In genomic region chr13:81767038-81767659, GRCm38 (mm10) we compare ENCODE assay signal across 7 mouse cellular contexts. TPM values are rescaled to one million over a fixed set of nuclear protein-coding genes. Genes with fewer than 3 reads are reported as not detected.
A peak's percentile ranks its signal among the peaks of the same experiment; 100 is the strongest.
DNase-seq lines count a peak whose midpoint lies in the region; ATAC-seq lines count a peak whose summit lies in the region.

No protein-coding gene starts in this region.

- peak; percentile 88 for ATAC-seq in CD4-positive, CD25-positive, alpha-beta regulatory T cell, adult 4 months

- DNase-seq in NIH3T3 (ENCODE audit: low read depth) = peak; percentile 65
- DNase-seq in cerebellum, postnatal 14 days = peak; percentile 87 to 93
- peak; percentile 15 to 18 for DNase-seq in gastrocnemius, adult 8-10 months (ENCODE audit: low spot score in 2 of 2)
- DNase-seq in layer of hippocampus, adult 18-20 months (ENCODE audit: low spot score in 2 of 2) = peak; percentile 69 to 91
- DNase-seq in lung, postnatal 4 days = peak; percentile 36 to 59
- peak; percentile 90 to 94 for DNase-seq in right cerebral cortex, postnatal 10 days (ENCODE audit: low spot score in 2 of 2)

RNA-seq across cellular contexts. Expression of gene Cetn3, which starts 15.7 kb away (rescaled TPM):
- polyA plus RNA-seq in CD4-positive, CD25-positive, alpha-beta regulatory T cell, adult 4 months (2017; shearing (Covaris generic)) = 100 to 1,000 TPM; 178 to 181 TPM
- 10 to 100 TPM; 15.6 to 20.6 (median 18.8) TPM for total RNA-seq in gastrocnemius, adult 8-10 months (2022)
- 10 to 100 TPM; 92.6 to 99.7 TPM for total RNA-seq in layer of hippocampus, adult 18-20 months (2021)

RNA-seq across cellular contexts. Expression of gene Mblac2, which starts 56.0 kb away (rescaled TPM):
- 10 to 100 TPM in 1 of 2 experiments, 1 to 10 TPM in 1; 9.6 to 14.8 TPM for polyA plus RNA-seq in CD4-positive, CD25-positive, alpha-beta regulatory T cell, adult 4 months (2017; shearing (Covaris generic))
- total RNA-seq in gastrocnemius, adult 8-10 months (2022) = 1 to 10 TPM; 1.2 to 1.8 (median 1.4) TPM
- 10 to 100 TPM; 17.7 to 21.9 TPM for total RNA-seq in layer of hippocampus, adult 18-20 months (2021)

RNA-seq across cellular contexts. Expression of gene Polr3g, which starts 56.3 kb away (rescaled TPM):
- polyA plus RNA-seq in CD4-positive, CD25-positive, alpha-beta regulatory T cell, adult 4 months (2017; shearing (Covaris generic)) = 1 to 10 TPM; 6.8 to 8.4 TPM
- total RNA-seq in gastrocnemius, adult 8-10 months (2022) = 1 to 10 TPM; 1.6 to 4.2 (median 3.3) TPM
- total RNA-seq in layer of hippocampus, adult 18-20 months (2021) = 1 to 10 TPM; 4.0 to 5.0 TPM

Comparison
In these comparisons a context has a peak if more than half of its experiments do, and no peak if none do; other contexts are left out.
1. Peak in every context shown above with its lines: DNase-seq and ATAC-seq.
2. DNase-seq: peak in every context shown above with its lines; median percentile 92 in right cerebral cortex, postnatal 10 days; 90 in cerebellum, postnatal 14 days; 80 in layer of hippocampus, adult 18-20 months; 65 in NIH3T3; 48 in lung, postnatal 4 days; 16 in gastrocnemius, adult 8-10 months.
3. RNA of gene Cetn3, which starts 15.7 kb away (total RNA-seq): 92.6 to 99.7 TPM in layer of hippocampus, adult 18-20 months; 15.6 to 20.6 TPM in gastrocnemius, adult 8-10 months; every median in the first group is over 4 times any median in the second.
4. RNA of gene Mblac2, which starts 56.0 kb away (total RNA-seq): 17.7 to 21.9 TPM in layer of hippocampus, adult 18-20 months; 1.2 to 1.8 TPM in gastrocnemius, adult 8-10 months; every median in the first group is over 4 times any median in the second.